Mouse (Mus musculus) stomach, embryonic 14.5 days (tissue): ENCODE results near the gene Mpdu1. TPM values are rescaled to one million over a fixed set of nuclear protein-coding genes. Genes with fewer than 3 reads are reported as not detected.

Experiments
- ATAC-seq: fragments of 200-750 bp; cut with Nextera tagmentation; 2 replicates; pipeline ENCODE4 v1.8.0; 2017; ENCODE audit warnings: low read depth, moderate TSS enrichment; ENCODE audit not compliant: insufficient number of reproducible peaks, insufficient read depth, low FRiP score
- H3K27ac ChIP-seq: fragments of 300-500 bp; sonication (generic); 2 replicates; pipeline ENCODE4 v1.5.1; 2014; ENCODE audit warnings: mild to moderate bottlenecking, low read length, moderate library complexity, mixed read lengths
- H3K27me3 ChIP-seq: fragments of 300-500 bp; sonication (generic); 2 replicates; pipeline ENCODE4 v1.6.1; 2014; ENCODE audit warnings: low read length, control low read depth, mixed read lengths; ENCODE audit not compliant: control insufficient read depth, insufficient read depth
- H3K36me3 ChIP-seq: fragments of 300-500 bp; sonication (generic); 2 replicates; pipeline ENCODE4 v1.6.1; 2014; ENCODE audit warnings: mild to moderate bottlenecking, control low read depth, low read length, moderate library complexity, mixed read lengths; ENCODE audit not compliant: control insufficient read depth, insufficient read depth
- H3K4me1 ChIP-seq: fragments of 300-500 bp; sonication (generic); 2 replicates; pipeline ENCODE4 v1.6.1; 2014; ENCODE audit warnings: low read length, control low read depth, mixed read lengths; ENCODE audit not compliant: control insufficient read depth, insufficient read depth
- H3K4me2 ChIP-seq: fragments of 300-500 bp; sonication (generic); replicated peaks from 2 replicates; pipeline ENCODE4 v1.6.1; 2014; ENCODE audit warnings: low read depth, low read length, control low read depth
- H3K4me3 ChIP-seq: fragments of 300-500 bp; sonication (generic); 2 replicates; pipeline ENCODE4 v1.5.1; 2014; ENCODE audit warnings: low read depth, low read length, control low read depth
- H3K9ac ChIP-seq: fragments of 300-500 bp; sonication (generic); replicated peaks from 2 replicates; pipeline ENCODE4 v1.6.1; 2014; ENCODE audit warnings: low read depth, mild to moderate bottlenecking, control low read depth, low read length, moderate library complexity, mixed read lengths
- H3K9me3 ChIP-seq: fragments of 300-500 bp; sonication (generic); 2 replicates; pipeline ENCODE4 v1.6.1; 2016; ENCODE audit warnings: low read depth, low read length, control low read depth; ENCODE audit not compliant: control insufficient read depth
- WGBS: fragments of 180-500 bp; shearing (Covaris S2); extraction: QIAGEN DNeasy Blood & Tissue Kit; methylation state at CpG from one replicate; pipeline ENCODE4 v1.1.7; 2014; 5-methylcytosine and 5-hydroxymethylcytosine counted together
- polyA plus RNA-seq: library from polyadenylated mRNA; unstranded; fragments of >200 nt; fragmentation: Nextera tagmentation; extraction: Ambion mirVana; gene quantifications from 2 replicates; pipeline ENCODE4 v1.2.1, GENCODE M21; 2014

Gene Mpdu1
- polyA plus RNA-seq, 1 experiment from 2014 or later: 49.9 TPM

DNA sequence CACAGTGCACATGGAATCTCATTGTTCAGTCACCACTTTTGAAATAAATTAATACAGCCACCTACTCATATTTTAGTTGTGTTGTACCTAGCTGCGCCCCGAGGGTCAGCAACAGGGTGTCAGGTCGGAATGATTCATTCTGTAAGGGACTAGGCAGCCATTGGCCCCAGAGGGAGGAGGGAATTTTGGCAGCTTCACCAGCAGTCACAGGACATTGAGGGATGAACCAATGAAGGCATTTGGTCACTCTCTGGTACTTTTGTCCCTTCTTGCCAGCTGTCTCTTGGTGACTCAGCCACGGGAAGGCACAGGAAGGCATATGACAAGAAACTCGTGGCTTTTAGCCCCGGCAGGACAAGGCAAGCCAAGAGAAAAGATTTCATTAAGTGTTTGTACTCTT, 1.4 kb upstream of the Mpdu1 start:
- Histone ChIP-seq H3K27ac (no peak overlapping the region), H3K9ac (no peak overlapping the region), H3K36me3 (peaks cover 39% of the 10 kb centered on the region), H3K27me3 (no peaks in the 10 kb centered on the region), H3K4me1 (peaks cover 13% of the 10 kb centered on the region; the same call in 1 of the 2 replicates), H3K4me2 (no peak overlapping the region), H3K9me3 (no peaks in the 10 kb centered on the region), H3K4me3 (no peak overlapping the region)
- no peak for ATAC-seq
- WGBS: 85% methylated on average over 6 of the region's 6 CpGs

DNA sequence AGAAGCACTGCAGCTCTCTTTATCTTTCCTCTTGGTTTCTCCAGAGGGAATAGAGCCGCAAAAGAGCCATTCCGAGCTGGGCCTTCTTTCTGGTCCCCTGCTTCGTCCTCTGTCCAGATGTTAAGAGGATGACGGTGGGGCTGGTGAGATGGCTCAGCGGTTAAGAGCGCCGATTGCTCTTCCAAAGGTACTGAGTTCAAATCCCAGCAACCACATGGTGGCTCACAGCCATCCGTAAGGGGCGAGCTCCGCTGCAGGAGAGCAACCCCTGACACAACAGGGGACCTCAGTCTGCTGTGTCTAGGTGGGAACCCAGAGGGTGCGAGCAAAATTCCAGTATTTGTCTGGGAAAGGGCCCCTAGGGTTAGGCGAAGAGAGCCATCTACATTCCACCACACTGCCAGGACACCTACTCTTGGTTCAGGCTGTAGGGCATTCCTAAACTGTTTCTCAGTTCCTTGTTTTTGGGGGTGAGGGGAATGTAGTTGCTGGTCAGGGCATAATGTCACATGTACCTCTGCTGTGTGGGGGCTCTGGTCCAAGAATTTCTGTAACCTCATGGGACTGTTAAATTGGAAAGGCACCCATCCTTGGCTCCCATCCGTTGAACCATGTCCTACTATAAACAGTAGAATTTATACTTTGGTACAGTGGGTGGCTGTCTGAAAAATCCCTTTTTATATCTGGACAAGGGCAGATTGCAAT, 677 bp upstream of the Mpdu1 start:
- peak overlapping the region; percentile 41; the same call in 1 of the 2 replicates for H3K9ac ChIP-seq
- H3K27me3 ChIP-seq: no peaks in the 10 kb centered on the region
- ATAC-seq: peak; percentile 1; the same call in 1 of the 2 replicates
- 70% methylated on average over 13 of the region's 13 CpGs for WGBS
- peaks cover 38% of the 10 kb centered on the region for H3K36me3 ChIP-seq
- H3K4me3 ChIP-seq: peak overlapping the region; percentile 50
- no peaks in the 10 kb centered on the region for H3K9me3 ChIP-seq
- peak overlapping the region; percentile 42 for H3K4me2 ChIP-seq
- peaks cover 13% of the 10 kb centered on the region; the same call in 1 of the 2 replicates for H3K4me1 ChIP-seq
- peak overlapping the region; percentile 88 for H3K27ac ChIP-seq

DNA sequence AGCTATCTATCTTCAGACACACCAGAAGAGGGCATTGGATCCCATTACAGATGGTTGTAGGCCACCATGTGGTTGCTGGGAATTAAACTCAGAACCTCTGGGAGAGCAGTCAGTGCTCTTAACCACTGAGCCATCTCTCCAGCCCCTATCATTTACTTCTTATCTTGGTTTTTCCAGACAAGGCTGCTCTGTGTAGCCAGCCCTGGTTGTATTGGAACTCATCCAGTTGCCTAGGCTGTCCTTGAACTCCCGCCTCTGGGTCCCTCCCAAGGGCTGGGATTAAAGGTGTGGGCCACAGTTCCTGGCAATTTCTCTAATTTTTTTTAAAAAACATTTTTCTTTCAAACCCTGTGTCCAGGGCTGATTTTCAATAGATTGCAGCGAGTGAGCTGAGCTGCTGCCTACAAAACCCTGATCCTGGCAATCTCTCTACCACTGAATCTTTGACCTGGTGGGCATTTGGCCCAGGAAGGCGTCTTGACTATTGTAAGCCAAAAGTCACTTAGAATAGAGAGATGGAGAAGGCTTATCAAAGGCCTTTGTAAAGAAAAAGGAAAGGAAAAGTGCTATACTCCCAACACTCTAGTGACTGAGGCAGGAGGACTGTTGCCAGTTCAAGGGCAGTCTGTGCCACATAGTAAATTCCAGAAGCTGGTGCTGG, 1.1 kb downstream of the Mpdu1 start:
- peak overlapping the region; percentile 42 for H3K4me2 ChIP-seq
- no peaks in the 10 kb centered on the region for H3K27me3 ChIP-seq
- peak overlapping the region; percentile 88 for H3K27ac ChIP-seq
- peak overlapping the region; percentile 50 for H3K4me3 ChIP-seq
- H3K9ac ChIP-seq: peak overlapping the region; percentile 47; the same call in 1 of the 2 replicates
- peaks cover 17% of the 10 kb centered on the region; the same call in 1 of the 2 replicates for H3K4me1 ChIP-seq
- no peaks in the 10 kb centered on the region for H3K9me3 ChIP-seq
- ATAC-seq: no peak
- 73% methylated on average over 3 of the region's 3 CpGs for WGBS
- H3K36me3 ChIP-seq: peaks cover 39% of the 10 kb centered on the region

DNA sequence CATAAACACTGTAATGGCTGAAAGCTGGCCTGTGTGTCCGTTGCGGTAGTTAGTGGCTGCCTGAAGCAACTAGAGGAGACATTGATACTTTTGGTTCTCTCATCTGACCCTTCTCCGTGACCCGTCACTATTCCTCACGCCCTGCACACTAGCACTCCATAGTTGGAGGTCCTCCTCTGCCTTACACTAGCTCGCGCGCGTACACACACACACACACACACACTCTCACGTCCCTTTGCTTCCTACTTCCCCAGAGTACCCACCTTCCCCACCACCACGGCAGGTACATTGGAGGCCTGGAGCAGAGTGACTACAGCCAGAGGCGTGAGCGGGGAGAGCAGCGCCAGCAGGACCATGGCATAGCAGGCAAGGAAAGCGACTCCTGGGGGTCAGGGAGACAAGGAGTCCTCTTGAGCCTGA, 5.0 kb downstream of the Mpdu1 start:
- no peaks in the 10 kb centered on the region for H3K9me3 ChIP-seq
- peaks cover 23% of the 10 kb centered on the region; the same call in 1 of the 2 replicates for H3K4me1 ChIP-seq
- no peak overlapping the region for H3K4me2 ChIP-seq
- H3K36me3 ChIP-seq: peaks cover 33% of the 10 kb centered on the region
- no peak overlapping the region for H3K9ac ChIP-seq
- WGBS: 79% methylated on average over 15 of the region's 15 CpGs
- H3K27ac ChIP-seq: no peak overlapping the region
- H3K4me3 ChIP-seq: no peak overlapping the region
- ATAC-seq: no peak
- H3K27me3 ChIP-seq: no peaks in the 10 kb centered on the region

DNA sequence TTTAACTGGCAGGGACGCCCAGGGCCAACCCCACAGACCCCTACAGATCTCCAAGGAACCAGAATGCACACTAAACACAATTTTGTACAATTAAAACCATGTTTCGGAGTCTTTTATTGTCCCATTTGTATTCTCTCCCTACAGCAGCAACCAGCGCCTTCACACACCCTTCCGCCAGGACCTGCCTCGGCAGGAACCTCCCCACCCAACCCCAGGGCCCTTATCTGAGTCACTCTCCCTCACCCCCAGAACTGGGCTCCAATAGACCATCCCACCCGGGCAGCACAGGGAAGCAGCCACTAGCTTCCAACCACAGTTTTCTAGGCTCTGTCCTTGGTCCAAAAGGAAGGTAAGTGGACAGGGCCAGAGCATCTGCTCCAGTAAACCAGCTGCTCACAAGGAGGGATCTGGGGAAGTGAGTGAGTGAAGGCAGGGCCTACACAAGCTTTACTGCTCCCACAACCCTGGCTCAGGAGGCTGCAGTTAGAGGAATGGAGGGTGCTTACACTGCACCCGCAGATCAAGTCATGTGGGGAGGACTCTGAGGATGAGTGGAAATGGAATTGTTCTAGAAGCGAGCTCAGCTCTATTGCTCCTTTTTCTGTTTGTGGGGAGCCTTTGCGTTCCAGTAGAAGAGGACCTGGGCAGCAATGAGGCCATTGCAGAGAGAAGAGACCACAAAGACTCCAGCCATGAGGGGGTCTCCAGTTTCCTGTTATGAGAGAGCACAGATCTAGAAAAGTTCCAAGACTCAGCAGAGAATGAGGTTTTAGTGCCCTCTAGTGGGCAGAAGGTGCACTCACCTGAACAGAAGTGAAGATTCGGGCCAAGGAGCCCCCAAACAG, 5.6 kb downstream of the Mpdu1 start:
- Histone ChIP-seq H3K4me1 (peaks cover 23% of the 10 kb centered on the region; the same call in 1 of the 2 replicates), H3K4me2 (no peak overlapping the region), H3K9me3 (no peaks in the 10 kb centered on the region), H3K36me3 (peaks cover 39% of the 10 kb centered on the region), H3K9ac (no peak overlapping the region), H3K27me3 (no peaks in the 10 kb centered on the region), H3K27ac (peak overlapping the region; percentile 63; the same call in 1 of the 2 replicates), H3K4me3 (no peak overlapping the region)
- 68% methylated on average over 10 of the region's 10 CpGs for WGBS
- 0 out of 2 replicates have a peak, but pooled peaks have one; percentile 35 for ATAC-seq

DNA sequence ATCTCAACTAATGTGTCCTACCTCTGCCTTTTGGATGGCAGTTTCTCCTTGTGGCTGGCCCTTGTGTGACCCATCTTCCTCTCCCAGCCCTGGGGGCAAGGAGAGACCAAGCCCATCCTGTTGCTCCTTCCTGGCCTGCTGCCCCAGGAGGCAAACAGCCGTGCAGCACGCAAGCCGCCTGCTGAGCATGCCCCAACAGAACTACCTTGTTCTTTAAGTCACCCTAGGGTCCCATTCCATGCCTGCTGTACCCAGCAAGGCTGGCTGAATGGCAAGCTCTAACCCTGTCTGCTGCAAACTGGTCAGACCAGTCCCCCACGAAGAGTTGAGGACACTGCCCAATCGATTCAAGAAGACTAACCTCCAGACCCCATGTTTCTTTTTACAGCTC, 6.4 kb downstream of the Mpdu1 start:
- H3K36me3 ChIP-seq: peaks cover 45% of the 10 kb centered on the region
- H3K9ac ChIP-seq: no peak overlapping the region
- peak overlapping the region; percentile 63; the same call in 1 of the 2 replicates for H3K27ac ChIP-seq
- H3K4me1 ChIP-seq: peaks cover 16% of the 10 kb centered on the region; the same call in 1 of the 2 replicates
- no peak for ATAC-seq
- 71% methylated on average over 5 of the region's 5 CpGs for WGBS
- no peaks in the 10 kb centered on the region for H3K27me3 ChIP-seq
- no peaks in the 10 kb centered on the region for H3K9me3 ChIP-seq
- H3K4me3 ChIP-seq: no peak overlapping the region
- no peak overlapping the region for H3K4me2 ChIP-seq

DNA sequence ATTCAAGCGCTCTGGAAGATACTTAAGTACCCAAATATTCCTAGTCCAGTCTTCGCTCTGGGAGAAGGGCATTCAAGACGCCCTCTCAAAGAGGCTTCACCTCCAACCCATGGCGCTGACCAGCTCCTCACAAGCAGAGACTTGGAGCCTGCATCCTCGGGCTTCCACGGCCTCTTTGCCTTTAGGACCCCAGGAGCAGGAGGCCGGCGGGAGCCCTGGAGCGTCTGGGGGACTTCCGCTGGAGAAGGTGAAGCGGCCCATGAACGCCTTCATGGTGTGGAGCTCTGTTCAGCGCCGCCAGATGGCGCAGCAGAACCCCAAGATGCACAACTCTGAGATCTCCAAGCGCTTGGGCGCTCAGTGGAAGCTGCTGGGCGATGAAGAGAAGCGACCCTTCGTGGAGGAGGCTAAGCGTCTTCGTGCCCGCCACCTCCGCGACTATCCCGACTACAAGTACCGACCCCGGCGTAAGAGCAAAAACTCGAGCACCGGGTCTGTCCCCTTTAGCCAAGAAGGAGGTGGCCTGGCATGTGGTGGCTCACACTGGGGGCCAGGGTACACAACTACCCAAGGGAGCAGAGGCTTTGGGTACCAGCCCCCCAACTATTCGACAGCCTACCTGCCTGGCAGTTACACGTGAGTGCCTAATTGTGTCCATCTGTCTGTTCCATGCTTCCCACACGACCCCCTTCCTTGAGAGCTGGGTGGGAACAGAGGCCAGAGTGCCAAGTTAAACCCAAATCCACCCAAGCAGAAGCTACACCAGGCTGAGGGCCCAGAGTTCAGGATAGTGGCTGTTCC, 7.0 kb downstream of the Mpdu1 start, which contains the start of gene Sox15:
Sox15 (plus strand) TSS at position 51 of the 801 bp plus-strand sequence.
- Histone ChIP-seq H3K9ac (no peak within 1 kb of the TSS), H3K27ac (peak within 1 kb of the TSS; percentile 33; the same call in 1 of the 2 replicates)

More for the DNA sequence above, 7.0 kb downstream of the Mpdu1 start, which contains the start of gene Sox15:
- no peaks in the 10 kb centered on the region for H3K27me3 ChIP-seq
- WGBS: 24% methylated on average over 34 of the region's 34 CpGs
- H3K9me3 ChIP-seq: no peaks in the 10 kb centered on the region
- peak; percentile 47; the same call in 1 of the 2 replicates for ATAC-seq
- H3K36me3 ChIP-seq: peaks cover 51% of the 10 kb centered on the region
- peak within 1 kb of the TSS; percentile 22 for H3K4me2 ChIP-seq
- H3K4me3 ChIP-seq: no peak within 1 kb of the TSS
- H3K4me1 ChIP-seq: peaks cover 16% of the 10 kb centered on the region; the same call in 1 of the 2 replicates
